Mouse (Mus musculus): ENCODE measurements at regions not wholly inside any gene's neighbourhood (a gene's known extent, or its start where the extent isn't known, plus 50 kb on each side); places are given as distances from the start of the nearest gene placed in this dataset.
A peak's percentile ranks its signal among the peaks of the same experiment; 100 is the strongest.
"Not testable (repeated sequence)": the region's sequence is repeated elsewhere in the genome, so short reads cannot be mapped to it uniquely, and the experiment has no call there.

DNA sequence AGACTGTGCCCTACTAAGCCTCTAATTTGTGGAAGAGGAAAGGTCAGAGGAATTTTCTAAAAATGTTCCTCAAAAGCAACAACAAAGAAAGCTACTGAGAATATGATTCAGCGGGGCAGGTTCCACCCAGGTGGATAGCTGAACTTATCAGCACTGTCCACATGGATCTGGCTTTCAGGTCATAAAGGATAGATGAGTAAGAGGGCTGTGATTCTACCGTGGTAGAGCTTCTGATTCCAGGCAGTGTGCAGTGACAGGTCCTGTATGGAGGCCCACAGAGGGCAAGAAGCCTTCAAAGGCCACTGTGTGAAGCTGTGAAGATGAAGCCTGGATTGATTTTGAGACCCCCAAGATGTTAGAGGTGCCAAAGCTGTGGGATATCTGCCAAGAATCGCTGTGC lies 51.8 kb downstream of the Teddm3 start:
- not testable (repeated sequence) for H3K4me1 ChIP-seq (ENCODE audit: control insufficient read depth, insufficient read depth, low read length); H3K36me3 ChIP-seq (ENCODE audit: control insufficient read depth, insufficient read depth, low read length); DNase-seq; H3K27ac ChIP-seq (ENCODE audit: insufficient read depth, low read depth, low read length); H3K27me3 ChIP-seq (replicated peaks; ENCODE audit: control insufficient read depth, insufficient read depth, low read length); H3K4me3 ChIP-seq (ENCODE audit: insufficient read depth, low read depth, low read length)
- whole genome bisulfite sequencing = 73% methylated on average over 3 of the region's 3 CpGs

DNA sequence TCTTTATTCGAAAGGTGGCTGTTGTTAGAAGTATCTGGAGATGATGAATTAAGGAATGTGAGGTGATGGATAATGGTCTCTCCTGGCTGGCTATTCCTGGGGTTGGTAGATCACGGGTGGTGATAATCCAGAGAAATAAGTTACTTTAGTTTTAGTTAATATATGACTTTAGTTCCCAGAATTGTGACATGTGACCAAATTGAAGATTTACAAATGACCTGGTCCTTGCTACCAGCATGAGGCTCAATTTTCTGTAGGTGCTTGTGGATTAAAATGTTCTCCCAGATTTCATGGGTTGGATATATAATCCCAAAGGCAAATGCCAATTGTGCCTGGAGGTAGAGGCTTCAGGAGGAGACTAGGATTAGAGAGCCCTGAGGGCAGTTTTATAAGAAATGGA lies 53.7 kb downstream of the Teddm3 start:
- DNase-seq = peak; percentile 77

DNA sequence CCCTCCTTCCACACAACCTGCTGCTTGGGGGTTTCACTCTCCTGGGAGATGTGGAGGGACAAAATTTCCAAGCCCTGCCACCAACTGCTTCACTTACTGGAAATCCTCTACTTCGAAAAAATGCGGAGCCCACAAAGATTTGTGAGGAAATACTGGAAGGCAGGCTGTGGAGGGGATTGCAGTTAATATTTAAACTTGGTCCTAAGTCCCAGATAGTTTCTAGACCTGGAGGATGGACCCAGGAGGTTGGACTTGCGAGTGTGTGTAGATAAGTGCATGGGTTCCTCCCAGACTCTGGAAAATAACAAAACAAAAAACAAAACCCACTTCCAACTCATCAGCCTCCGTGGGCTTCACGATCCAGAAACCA lies 79.0 kb downstream of the Teddm3 start:
- no peaks in the 10 kb centered on the region; the same call in 1 of the 2 replicates for H3K4me1 ChIP-seq (ENCODE audit: control insufficient read depth, insufficient read depth, low read length)
- WGBS = 35% methylated on average over 5 of the region's 5 CpGs
- H3K27me3 ChIP-seq (replicated peaks; ENCODE audit: control insufficient read depth, insufficient read depth, low read length) = no peaks in the 10 kb centered on the region
- H3K27ac ChIP-seq (ENCODE audit: insufficient read depth, low read depth, low read length) = no peak overlapping the region
- TF ChIP-seq POLR2A (IDR thresholded peaks at IDR 0.05; ENCODE audit: low read depth, low read length) (no peak), CTCF (conservative IDR thresholded peaks at IDR 0.05; ENCODE audit: insufficient read depth, insufficient read length, low read depth, low read length) (no peak)
- H3K4me3 ChIP-seq (ENCODE audit: insufficient read depth, low read depth, low read length) = 0 out of 2 replicates have a peak overlapping the region, but pooled peaks have one; percentile 4
- peak; percentile 55 for DNase-seq
- H3K36me3 ChIP-seq (ENCODE audit: control insufficient read depth, insufficient read depth, low read length) = no peaks in the 10 kb centered on the region

More for the DNA sequence above, 53.7 kb downstream of the Teddm3 start:
- WGBS = 50% methylated on average over 2 of the region's 2 CpGs
- not testable (repeated sequence) for H3K27ac ChIP-seq (ENCODE audit: insufficient read depth, low read depth, low read length); H3K36me3 ChIP-seq (ENCODE audit: control insufficient read depth, insufficient read depth, low read length); H3K27me3 ChIP-seq (replicated peaks; ENCODE audit: control insufficient read depth, insufficient read depth, low read length); H3K4me3 ChIP-seq (ENCODE audit: insufficient read depth, low read depth, low read length); H3K4me1 ChIP-seq (ENCODE audit: control insufficient read depth, insufficient read depth, low read length)

DNA sequence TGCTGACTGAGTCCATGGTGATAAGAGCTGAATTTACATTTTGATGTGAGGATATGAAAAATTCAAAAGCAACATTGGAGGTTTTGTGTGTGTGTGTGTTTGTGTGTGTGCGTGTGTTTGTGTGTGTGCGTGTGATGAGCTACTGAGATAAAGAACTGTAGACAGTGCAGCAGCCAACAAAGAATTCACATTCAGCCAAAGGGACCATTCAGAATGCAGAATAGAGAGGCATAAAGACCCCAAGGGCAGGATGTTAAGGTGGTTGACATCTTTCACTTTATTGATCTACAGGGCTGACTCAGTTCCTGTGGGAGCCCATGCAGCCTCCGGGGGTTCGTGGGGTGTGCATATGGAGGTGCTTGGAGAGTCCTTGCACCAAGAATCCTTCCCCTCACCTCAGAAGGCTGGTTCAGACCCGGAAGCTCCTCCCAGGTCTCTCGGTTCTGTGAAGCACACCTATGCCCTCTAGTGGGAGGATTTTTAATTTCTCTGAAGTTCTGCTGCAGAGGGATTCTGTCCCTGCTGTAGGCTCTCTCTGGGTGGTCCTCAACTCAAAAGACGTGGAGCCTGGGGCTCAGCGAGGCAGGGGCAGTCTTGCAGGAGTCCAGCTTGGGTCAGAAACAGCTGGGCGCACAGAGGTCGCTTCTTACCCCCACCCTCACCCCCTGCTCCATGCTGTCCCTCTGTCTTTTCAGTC lies 79.6 kb downstream of the Teddm3 start:
- WGBS = 27% methylated on average over 9 of the region's 10 CpGs
- H3K27ac ChIP-seq (ENCODE audit: insufficient read depth, low read depth, low read length); H3K36me3 ChIP-seq (ENCODE audit: control insufficient read depth, insufficient read depth, low read length); DNase-seq; H3K27me3 ChIP-seq (replicated peaks; ENCODE audit: control insufficient read depth, insufficient read depth, low read length); H3K4me1 ChIP-seq (ENCODE audit: control insufficient read depth, insufficient read depth, low read length): not testable (repeated sequence)
- 0 out of 2 replicates have a peak overlapping the region, but pooled peaks have one; percentile 4 for H3K4me3 ChIP-seq (ENCODE audit: insufficient read depth, low read depth, low read length)

DNA sequence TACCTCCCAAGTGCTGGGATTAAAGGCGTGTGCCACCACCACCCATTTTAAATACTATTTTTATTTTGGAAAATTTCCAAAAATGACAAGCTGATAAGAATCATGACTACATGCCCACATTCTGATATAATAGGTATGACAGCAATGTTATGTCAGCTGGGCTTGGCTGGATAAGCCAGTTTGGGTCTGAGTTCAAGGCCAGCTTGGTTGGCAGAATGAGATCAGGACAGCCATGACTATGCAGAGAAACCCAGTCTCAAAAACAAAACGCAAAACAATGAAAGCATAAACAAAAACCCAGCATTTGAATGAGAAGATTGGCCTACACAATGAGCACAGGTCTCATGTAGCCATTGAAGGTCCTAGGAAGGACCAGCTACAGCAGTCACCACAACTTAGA lies 93.6 kb downstream of the Teddm3 start:
- H3K27me3 ChIP-seq (replicated peaks; ENCODE audit: control insufficient read depth, insufficient read depth, low read length) = no peaks in the 10 kb centered on the region
- no peak overlapping the region for H3K27ac ChIP-seq (ENCODE audit: insufficient read depth, low read depth, low read length)
- 80% methylated on average over 2 of the region's 2 CpGs for WGBS
- DNase-seq = no peak
- no peaks in the 10 kb centered on the region for H3K4me1 ChIP-seq (ENCODE audit: control insufficient read depth, insufficient read depth, low read length)
- TF ChIP-seq CTCF (conservative IDR thresholded peaks at IDR 0.05; ENCODE audit: insufficient read depth, insufficient read length, low read depth, low read length) (no peak), POLR2A (IDR thresholded peaks at IDR 0.05; ENCODE audit: low read depth, low read length) (no peak)
- no peak overlapping the region for H3K4me3 ChIP-seq (ENCODE audit: insufficient read depth, low read depth, low read length)
- H3K36me3 ChIP-seq (ENCODE audit: control insufficient read depth, insufficient read depth, low read length) = no peaks in the 10 kb centered on the region

DNA sequence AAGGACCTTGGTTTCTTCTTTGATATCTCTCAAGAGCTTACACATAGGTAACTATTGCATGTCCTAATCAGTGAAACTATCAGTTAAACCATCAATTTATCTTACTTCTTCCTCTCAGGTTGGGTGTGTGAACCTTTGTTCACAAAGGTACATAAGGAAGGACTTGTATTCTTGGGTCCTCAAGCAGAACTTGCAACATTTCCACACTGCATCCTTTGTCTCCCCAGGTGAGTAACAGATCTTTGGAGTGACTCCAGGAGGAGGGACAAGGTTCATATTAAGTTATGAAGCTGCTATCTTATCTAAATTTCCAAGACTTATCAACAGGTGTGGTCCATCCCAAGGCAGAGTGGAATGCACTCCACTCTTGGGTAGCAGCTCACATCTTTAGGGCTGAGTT lies 99.0 kb downstream of the Teddm3 start:
- TF ChIP-seq CTCF (conservative IDR thresholded peaks at IDR 0.05; ENCODE audit: insufficient read depth, insufficient read length, low read depth, low read length) (no peak), POLR2A (IDR thresholded peaks at IDR 0.05; ENCODE audit: low read depth, low read length) (no peak)
- Histone ChIP-seq H3K36me3 (ENCODE audit: control insufficient read depth, insufficient read depth, low read length) (no peaks in the 10 kb centered on the region), H3K4me3 (ENCODE audit: insufficient read depth, low read depth, low read length) (no peak overlapping the region), H3K4me1 (ENCODE audit: control insufficient read depth, insufficient read depth, low read length) (no peaks in the 10 kb centered on the region), H3K27ac (ENCODE audit: insufficient read depth, low read depth, low read length) (no peak overlapping the region), H3K27me3 (replicated peaks; ENCODE audit: control insufficient read depth, insufficient read depth, low read length) (no peaks in the 10 kb centered on the region)
- DNase-seq = no peak

DNA sequence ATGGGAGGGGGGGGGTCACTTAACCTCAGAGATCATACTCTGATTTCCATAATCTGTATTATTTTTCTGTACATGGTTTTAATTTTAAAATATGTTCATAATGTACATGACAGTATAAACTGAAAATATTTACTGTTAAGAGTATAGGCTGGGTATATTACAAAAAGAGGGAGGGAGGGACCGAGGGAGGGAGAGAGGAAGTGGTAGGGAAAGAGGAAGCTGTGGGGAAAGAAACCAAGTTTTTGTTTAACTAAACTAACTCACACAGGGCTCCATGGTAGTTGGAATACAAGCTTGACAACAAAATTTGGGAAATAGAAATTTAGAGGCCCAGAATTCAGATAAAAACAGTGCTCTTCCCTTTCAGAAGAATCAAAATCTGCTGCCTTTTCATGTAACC lies 131.7 kb downstream of the Teddm3 start:
- not testable (repeated sequence) for H3K36me3 ChIP-seq (ENCODE audit: control insufficient read depth, insufficient read depth, low read length); H3K4me3 ChIP-seq (ENCODE audit: insufficient read depth, low read depth, low read length); H3K27ac ChIP-seq (ENCODE audit: insufficient read depth, low read depth, low read length); H3K27me3 ChIP-seq (replicated peaks; ENCODE audit: control insufficient read depth, insufficient read depth, low read length); H3K4me1 ChIP-seq (ENCODE audit: control insufficient read depth, insufficient read depth, low read length); DNase-seq
- WGBS = 76% methylated on average over 1 of the region's 1 CpGs

DNA sequence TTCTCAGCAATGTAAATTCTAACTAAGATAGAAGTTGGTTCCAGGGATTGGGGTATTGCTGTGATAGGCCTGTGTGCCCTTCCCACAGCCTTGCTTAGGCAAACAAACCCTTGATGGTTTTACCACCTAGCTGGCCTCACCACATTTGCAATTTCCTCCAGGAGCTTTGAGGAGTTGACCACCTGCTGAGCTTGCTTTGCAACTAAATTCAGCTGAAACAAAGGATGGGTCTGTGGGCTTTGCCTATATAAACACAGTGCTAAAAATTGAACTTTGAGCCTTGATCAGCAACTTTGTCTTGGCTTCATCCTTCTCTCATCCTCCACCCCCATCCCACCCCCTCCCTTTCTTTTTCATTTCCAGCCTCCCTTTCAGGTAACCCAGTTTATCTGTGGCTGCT lies 148.9 kb downstream of the Teddm3 start:
- Histone ChIP-seq H3K27me3 (replicated peaks; ENCODE audit: control insufficient read depth, insufficient read depth, low read length) (no peaks in the 10 kb centered on the region), H3K4me3 (ENCODE audit: insufficient read depth, low read depth, low read length) (no peak overlapping the region), H3K36me3 (ENCODE audit: control insufficient read depth, insufficient read depth, low read length) (no peaks in the 10 kb centered on the region), H3K4me1 (ENCODE audit: control insufficient read depth, insufficient read depth, low read length) (no peaks in the 10 kb centered on the region), H3K27ac (ENCODE audit: insufficient read depth, low read depth, low read length) (no peak overlapping the region)
- TF ChIP-seq POLR2A (IDR thresholded peaks at IDR 0.05; ENCODE audit: low read depth, low read length) = no peak
- TF ChIP-seq CTCF (conservative IDR thresholded peaks at IDR 0.05; ENCODE audit: insufficient read depth, insufficient read length, low read depth, low read length) = no peak
- DNase-seq = no peak

All from kidney, adult 2 months (tissue).